Mouse (Mus musculus) mammary gland, adult 2 months (tissue): ENCODE measurements around the gene Ufd1. TPM values are rescaled to one million over a fixed set of nuclear protein-coding genes. Genes with fewer than 3 reads are reported as not detected.

Source experiments
- polyA plus RNA-seq: library from polyadenylated mRNA; depleted of rRNA; stranded (reverse); fragments of >200 nt; gene quantifications from 2 replicates; pipeline ENCODE4 v1.2.3, GENCODE M21; 2012; ENCODE audit warnings: low replicate concordance; rRNA removed

Gene Ufd1
- 24.2 and 41.9 TPM in 2 replicates for polyA plus RNA-seq

GRCm38 (mm10) chr16:18811468-18812384, at the start of gene Ufd1, which contains the start of gene Cdc45:
Gene Ufd1, plus strand, starts transcription at chr16:18811779.
Gene Cdc45, minus strand, starts transcription at chr16:18811987.

GRCm38 (mm10) chr16:18776556-18777100, 35.0 kb upstream of the Ufd1 start, which contains the start of gene Cldn5:
Gene Cldn5, plus strand, starts transcription at chr16:18776847.

GRCm38 (mm10) chr16:18836468-18837208, 25.1 kb downstream of the Ufd1 start, which contains the start of the genes 2510002D24Rik and Gm28539:
Gene 2510002D24Rik, plus strand, starts transcription at chr16:18836578.
Gene Gm28539, plus strand, starts transcription at chr16:18836584.

GRCm38 (mm10) chr16:18876442-18877308, 65.1 kb downstream of the Ufd1 start, which contains the start of the genes Mrpl40 and Hira:
Gene Mrpl40, minus strand, starts transcription at chr16:18876862.
Gene Hira, plus strand, starts transcription at chr16:18877037.

Other genes starting within 250 kb of the Ufd1 start
- 3.7 and 21.5 TPM in 2 replicates for gene Tbx1, start 221.1 kb upstream of the Ufd1 start, polyA plus RNA-seq
- 0.80 and 8.0 TPM in 2 replicates for gene Gp1bb, start 189.4 kb upstream of the Ufd1 start, polyA plus RNA-seq
- gene Gm49601, start 185.4 kb upstream of the Ufd1 start, polyA plus RNA-seq: 10.5 and 12.7 TPM in 2 replicates
- 15.8 and 16.6 TPM in 2 replicates for gene Sept5, start 181.8 kb upstream of the Ufd1 start, polyA plus RNA-seq
- gene Cldn5, start 34.9 kb upstream of the Ufd1 start, polyA plus RNA-seq: 67.5 and 135 TPM in 2 replicates
- 6.8 and 9.5 TPM in 2 replicates for gene Cdc45, start 208 bp downstream of the Ufd1 start, polyA plus RNA-seq
- gene 2510002D24Rik, start 24.8 kb downstream of the Ufd1 start, polyA plus RNA-seq: 53.5 and 66.9 TPM in 2 replicates
- 3.7 TPM in 1 of 2 replicates, not detected in the other for gene Gm28539, start 24.8 kb downstream of the Ufd1 start, polyA plus RNA-seq
- 9.0 and 12.6 TPM in 2 replicates for gene Mrpl40, start 65.1 kb downstream of the Ufd1 start, polyA plus RNA-seq
- gene Hira, start 65.3 kb downstream of the Ufd1 start, polyA plus RNA-seq: 50.6 and 52.7 TPM in 2 replicates